14 mouse cellular contexts compared by ENCODE assay signal in genomic region chr4:119870411-119870810, GRCm38 (mm10).
DNase-seq lines count a peak whose midpoint lies in the region; ATAC-seq and TF ChIP-seq lines count a peak whose summit lies in the region.
"Had no signal": no experiment of that assay in that cellular context is flagged by ENCODE, and none has a peak within 500 bp of the region (broad histone marks: within the 10 kb centered on the region; RNA-seq: fewer than 3 reads in every experiment).

No protein-coding gene starts in this region.

- no peaks in the 10 kb centered on the region for H3K9me3 ChIP-seq in heart, embryonic 12.5 days (replicated peaks)
- H3K9me3 ChIP-seq in midbrain, embryonic 14.5 days (ENCODE audit: control insufficient read depth, low read length), result no peaks in the 10 kb centered on the region
- H3K9me3 ChIP-seq: embryonic facial prominence, embryonic 13.5 days; liver, embryonic 13.5 days; midbrain, embryonic 15.5 days had no signal

- no peaks in the 10 kb centered on the region for H3K36me3 ChIP-seq in heart, embryonic 12.5 days
- H3K36me3 ChIP-seq in midbrain, embryonic 14.5 days (ENCODE audit: control insufficient read depth, insufficient read depth, low read length), result no peaks in the 10 kb centered on the region
- H3K36me3 ChIP-seq: embryonic facial prominence, embryonic 13.5 days; liver, embryonic 13.5 days; midbrain, embryonic 15.5 days had no signal

- H3K9ac ChIP-seq in heart, embryonic 12.5 days, result no peak overlapping the region
- H3K9ac ChIP-seq in midbrain, embryonic 14.5 days (replicated peaks; ENCODE audit: low read length), result no peak overlapping the region
- H3K9ac ChIP-seq: embryonic facial prominence, embryonic 13.5 days; liver, embryonic 13.5 days; midbrain, embryonic 15.5 days had no signal

- no peak overlapping the region for H3K27ac ChIP-seq in heart, embryonic 12.5 days (ENCODE audit: poor library complexity, severe bottlenecking)
- H3K27ac ChIP-seq in midbrain, embryonic 14.5 days (replicated peaks; ENCODE audit: low read depth, low read length), result no peak overlapping the region
- H3K27ac ChIP-seq in layer of hippocampus, adult 2 months, result no peak overlapping the region
- H3K27ac ChIP-seq: embryonic facial prominence, embryonic 13.5 days; hindbrain, postnatal 0 days; liver, embryonic 13.5 days; midbrain, embryonic 15.5 days had no signal

- H3K4me1 ChIP-seq in heart, embryonic 12.5 days (replicated peaks), result peaks cover 7% of the 10 kb centered on the region
- no peaks in the 10 kb centered on the region for H3K4me1 ChIP-seq in midbrain, embryonic 14.5 days (ENCODE audit: control insufficient read depth, insufficient read depth, low read length)
- H3K4me1 ChIP-seq: liver, embryonic 13.5 days had no signal

- no peak for TF ChIP-seq CTCF in layer of hippocampus, adult 2 months (conservative IDR thresholded peaks at IDR 0.05)

- DNase-seq in heart, adult 11 months, result peak; percentile 91
- peak; percentile 83 for DNase-seq in 3T3-L1 (ENCODE audit: low read depth, low spot score)
- peak; percentile 27 for DNase-seq in adrenal gland, postnatal 14 days
- DNase-seq in midbrain, embryonic 14.5 days, result no peak
- no peak for DNase-seq in layer of hippocampus, adult 2 months (ENCODE audit: low spot score in 2 of 2)
- DNase-seq: layer of hippocampus, postnatal 36 days; liver, embryonic 13.5 days had no signal

- H3K27me3 ChIP-seq in heart, embryonic 12.5 days (replicated peaks), result no peaks in the 10 kb centered on the region; the same call in 1 of the 2 replicates
- no peaks in the 10 kb centered on the region for H3K27me3 ChIP-seq in midbrain, embryonic 14.5 days (ENCODE audit: control insufficient read depth, insufficient read depth, low read length)
- H3K27me3 ChIP-seq: CH12.LX; embryonic facial prominence, embryonic 13.5 days; liver, embryonic 13.5 days; midbrain, embryonic 15.5 days had no signal

- ATAC-seq in heart, embryonic 12.5 days (ENCODE audit: insufficient number of reproducible peaks, low FRiP score), result no peak
- ATAC-seq in common myeloid progenitor, adult 5-6 weeks (replicated peaks; ENCODE audit: low read depth, poor library complexity, severe bottlenecking), result 0 out of 2 replicates have a peak, but pooled peaks have one; percentile 19
- no peak for ATAC-seq in midbrain, embryonic 14.5 days (ENCODE audit: low FRiP score, low TSS enrichment)
- ATAC-seq in erythroid progenitor cell, adult 5-6 weeks (replicated peaks; ENCODE audit: low FRiP score, poor library complexity, severe bottlenecking), result no peak
- ATAC-seq: hindbrain, postnatal 0 days; midbrain, embryonic 15.5 days had no signal

- WGBS in heart, embryonic 12.5 days, result 61% methylated on average over 6 of the region's 6 CpGs
- WGBS in midbrain, embryonic 14.5 days, result 81% methylated on average over 6 of the region's 6 CpGs

- no peak overlapping the region for H3K4me2 ChIP-seq in heart, embryonic 12.5 days
- no peak overlapping the region for H3K4me2 ChIP-seq in midbrain, embryonic 14.5 days (ENCODE audit: low read length)
- H3K4me2 ChIP-seq: embryonic facial prominence, embryonic 13.5 days; liver, embryonic 13.5 days; midbrain, embryonic 15.5 days had no signal

- no peak overlapping the region for H3K4me3 ChIP-seq in heart, embryonic 12.5 days
- no peak overlapping the region for H3K4me3 ChIP-seq in midbrain, embryonic 14.5 days (replicated peaks; ENCODE audit: low read depth, low read length)
- no peak overlapping the region for H3K4me3 ChIP-seq in layer of hippocampus, adult 2 months
- H3K4me3 ChIP-seq: embryonic facial prominence, embryonic 13.5 days; liver, embryonic 13.5 days; midbrain, embryonic 15.5 days had no signal

Comparison
In these comparisons a context has a peak if more than half of its experiments do, and no peak if none do; other contexts are left out.
1. DNase-seq: peak in heart, adult 11 months (single experiment), 3T3-L1 (single experiment) and adrenal gland, postnatal 14 days (single experiment); none in midbrain, embryonic 14.5 days (single experiment) and layer of hippocampus, adult 2 months (0 of 2).